ENCODE assay signal across 35 mouse cellular contexts in genomic region chr2:126416772-126417171, GRCm38 (mm10).
"Had no signal": no experiment of that assay in that cellular context is flagged by ENCODE, and none has a peak within 500 bp of the region (broad histone marks: within the 10 kb centered on the region; RNA-seq: fewer than 3 reads in every experiment).

No protein-coding gene starts in this region.

- H3K4me1 ChIP-seq: heart, embryonic 10.5 days; heart, embryonic 12.5 days; heart, embryonic 13.5 days; heart, embryonic 15.5 days; hindbrain, embryonic 10.5 days; hindbrain, embryonic 12.5 days; hindbrain, embryonic 13.5 days; hindbrain, embryonic 15.5 days; intestine, embryonic 15.5 days; kidney, embryonic 15.5 days had no signal

- H3K27me3 ChIP-seq: heart, embryonic 12.5 days; heart, embryonic 13.5 days; heart, embryonic 15.5 days; hindbrain, embryonic 12.5 days; hindbrain, embryonic 13.5 days; hindbrain, embryonic 15.5 days; intestine, embryonic 15.5 days; kidney, embryonic 15.5 days had no signal

- H3K9me3 ChIP-seq: heart, embryonic 10.5 days; heart, embryonic 12.5 days; heart, embryonic 13.5 days; heart, embryonic 15.5 days; hindbrain, embryonic 10.5 days; hindbrain, embryonic 12.5 days; hindbrain, embryonic 13.5 days; hindbrain, embryonic 15.5 days; intestine, embryonic 15.5 days; kidney, embryonic 15.5 days had no signal

- H3K4me3 ChIP-seq: heart, embryonic 10.5 days; heart, embryonic 12.5 days; heart, embryonic 13.5 days; heart, embryonic 15.5 days; hindbrain, embryonic 10.5 days; hindbrain, embryonic 12.5 days; hindbrain, embryonic 13.5 days; hindbrain, embryonic 15.5 days; intestine, embryonic 15.5 days; kidney, embryonic 15.5 days; layer of hippocampus, adult 2 months had no signal

- ATAC-seq: hindbrain, embryonic 16.5 days; hindbrain, postnatal 0 days; inflammation-experienced regulatory T-cells, adult 6 months; intestine, embryonic 15.5 days; intestine, embryonic 16.5 days; intestine, postnatal 0 days had no signal

- H3K4me2 ChIP-seq: heart, embryonic 11.5 days; heart, embryonic 12.5 days; heart, embryonic 13.5 days; heart, embryonic 15.5 days; hindbrain, embryonic 12.5 days; hindbrain, embryonic 13.5 days; hindbrain, embryonic 14.5 days; hindbrain, embryonic 15.5 days; intestine, embryonic 15.5 days; kidney, embryonic 15.5 days had no signal

- H3K9ac ChIP-seq: heart, embryonic 12.5 days; heart, embryonic 13.5 days; heart, embryonic 15.5 days; hindbrain, embryonic 12.5 days; hindbrain, embryonic 13.5 days; hindbrain, embryonic 14.5 days; hindbrain, embryonic 15.5 days; intestine, embryonic 15.5 days; kidney, embryonic 15.5 days had no signal

- H3K36me3 ChIP-seq: heart, embryonic 10.5 days; heart, embryonic 12.5 days; heart, embryonic 13.5 days; heart, embryonic 15.5 days; hindbrain, embryonic 10.5 days; hindbrain, embryonic 12.5 days; hindbrain, embryonic 13.5 days; hindbrain, embryonic 15.5 days; intestine, embryonic 15.5 days; kidney, embryonic 15.5 days had no signal

- H3K27ac ChIP-seq: heart, embryonic 10.5 days; heart, embryonic 13.5 days; heart, embryonic 15.5 days; hindbrain, embryonic 10.5 days; hindbrain, embryonic 12.5 days; hindbrain, embryonic 13.5 days; hindbrain, embryonic 14.5 days; hindbrain, embryonic 15.5 days; hindbrain, postnatal 0 days; intestine, embryonic 15.5 days; kidney, embryonic 15.5 days; kidney, postnatal 0 days; layer of hippocampus, adult 2 months had no signal

- DNase-seq: heart, postnatal 10 days; heart, postnatal 14 days; heart, postnatal 36 days; heart, postnatal 4 days; kidney, adult 11 months; kidney, adult 18-20 months; kidney, adult 2 months; kidney, adult 8-10 months; kidney, adult 9 months; kidney, postnatal 10 days; kidney, postnatal 14 days; kidney, postnatal 25 days; kidney, postnatal 36 days; kidney, postnatal 4 days; layer of hippocampus, adult 9-11 months; layer of hippocampus, postnatal 36 days had no signal
